Mouse (Mus musculus): ENCODE measurements around the gene R3hcc1l. TPM values are rescaled to one million over a fixed set of nuclear protein-coding genes. Genes with fewer than 3 reads are reported as not detected.

R3hcc1l gene
- 0.20 and 1.1 TPM in 2 replicates for polyA plus RNA-seq (2012; ENCODE audit: low replicate concordance)

DNA sequence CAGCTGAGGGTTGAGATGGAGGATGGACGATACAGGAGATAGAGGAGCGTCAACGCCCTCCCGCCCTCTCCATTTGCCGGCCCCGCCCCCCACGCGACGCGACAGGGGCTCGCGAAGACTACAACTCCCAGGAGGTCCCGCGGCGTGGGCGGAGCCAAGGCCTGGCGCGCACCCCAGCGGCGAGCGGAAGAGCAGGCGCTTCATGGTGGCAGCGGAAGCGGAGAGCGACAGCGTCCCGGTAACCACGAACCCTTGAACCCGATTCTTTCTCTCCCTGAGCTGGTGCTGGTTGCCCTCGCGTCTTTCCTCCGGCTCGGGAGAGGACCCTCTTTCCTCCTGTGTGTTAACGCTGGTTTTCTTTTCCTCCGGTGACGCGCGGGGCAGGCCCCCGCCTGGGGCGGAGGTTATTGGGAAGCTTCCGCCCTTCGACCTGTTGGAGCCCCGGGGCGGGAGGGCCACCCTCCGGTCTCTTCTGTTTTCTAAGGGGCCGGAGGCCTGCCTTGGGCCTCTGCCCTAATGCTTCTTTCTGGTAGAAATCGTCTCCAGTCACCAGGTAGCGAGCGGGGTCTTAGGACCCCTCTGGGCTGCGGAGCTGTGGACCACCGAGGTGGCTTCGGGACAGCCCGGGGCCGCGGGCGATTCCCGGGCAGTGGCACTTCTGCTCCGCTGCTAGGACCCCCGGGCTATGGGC, at the start of gene R3hcc1l:
TSS of gene R3hcc1l (plus strand) at position 140 of the 691 bp plus-strand sequence.

DNA sequence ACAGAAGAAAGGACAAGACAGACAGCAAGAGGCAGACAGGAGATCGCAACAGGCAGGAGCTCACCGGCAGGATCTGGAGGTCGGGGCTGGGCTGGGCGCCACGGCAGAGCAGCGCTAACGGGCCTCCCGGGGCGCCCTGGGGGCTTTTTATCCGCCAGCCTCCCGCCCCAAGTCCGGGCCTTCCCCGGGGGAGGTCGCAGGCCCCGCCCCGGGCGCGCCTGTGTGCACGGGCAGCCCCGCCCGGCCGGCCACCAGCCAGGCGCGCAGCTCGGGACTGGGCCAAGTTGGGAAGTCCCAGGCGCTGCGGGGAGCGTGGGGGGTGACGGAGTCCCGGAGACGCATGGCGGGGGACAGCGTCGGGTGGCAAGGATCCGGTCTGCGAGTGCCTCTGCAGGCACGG, 94.1 kb downstream of the R3hcc1l start, which contains the start of gene Loxl4:
TSS of gene Loxl4 (minus strand) at position 160 of the 400 bp plus-strand sequence.

Other genes starting within 250 kb of the R3hcc1l start
- gene Crtac1, start 87.0 kb upstream of the R3hcc1l start, polyA plus RNA-seq (2012; ENCODE audit: low replicate concordance) = not detected in 2 replicates
- gene Loxl4, start 94.1 kb downstream of the R3hcc1l start, polyA plus RNA-seq (2012; ENCODE audit: low replicate concordance) = 0.07 TPM in 1 of 2 replicates, not detected in the other
- gene Pyroxd2, start 234.0 kb downstream of the R3hcc1l start, polyA plus RNA-seq (2012; ENCODE audit: low replicate concordance) = 1.9 and 3.1 TPM in 2 replicates

Data from leukemia stem cell, adult 10-12 weeks (primary cell).